Mouse (Mus musculus) neural tube, embryonic 14.5 days (tissue): Measurements from ENCODE around the gene Clec1b. TPM values are rescaled to one million over a fixed set of nuclear protein-coding genes. Genes with fewer than 3 reads are reported as not detected.

Experiments
- polyA plus RNA-seq: library from polyadenylated mRNA; unstranded; fragments of >200 nt; fragmentation: Nextera tagmentation; extraction: Ambion mirVana; gene quantifications from 2 replicates; pipeline ENCODE4 v1.2.1, GENCODE M21; 2014

The Clec1b gene
- polyA plus RNA-seq, 1 experiment from 2014 or later: 0.88 TPM

Other genes with a start within 250 kb of the Clec1b start
- 0.30 TPM in 1 of 2 replicates, not detected in the other for gene Clec2d, start 216.7 kb upstream of the Clec1b start, polyA plus RNA-seq
- not detected in 2 replicates for gene Cd69, start 121.9 kb upstream of the Clec1b start, polyA plus RNA-seq
- gene 4922502D21Rik, start 65.5 kb upstream of the Clec1b start, polyA plus RNA-seq: not detected in 2 replicates
- 0.48 and 0.55 TPM in 2 replicates for gene Clec12a, start 54.6 kb upstream of the Clec1b start, polyA plus RNA-seq
- gene Clec12b, start 11.4 kb upstream of the Clec1b start, polyA plus RNA-seq: 0.17 and 0.27 TPM in 2 replicates
- gene Clec9a, start 11.6 kb downstream of the Clec1b start, polyA plus RNA-seq: 0.10 and 0.17 TPM in 2 replicates
- 0.87 and 1.6 TPM in 2 replicates for gene Clec1a, start 54.7 kb downstream of the Clec1b start, polyA plus RNA-seq
- gene Olr1, start 109.9 kb downstream of the Clec1b start, polyA plus RNA-seq: not detected in 2 replicates
- 0.33 TPM in 1 of 2 replicates, not detected in the other for gene Tmem52b, start 115.3 kb downstream of the Clec1b start, polyA plus RNA-seq
- gene Gabarapl1, start 135.9 kb downstream of the Clec1b start, polyA plus RNA-seq: 60.2 and 60.6 TPM in 2 replicates
- not detected in 2 replicates for gene Klre1, start 180.6 kb downstream of the Clec1b start, polyA plus RNA-seq
- gene Klrd1, start 194.5 kb downstream of the Clec1b start, polyA plus RNA-seq: not detected in 2 replicates
- gene Klrk1, start 226.6 kb downstream of the Clec1b start, polyA plus RNA-seq: 0.19 and 0.43 TPM in 2 replicates
- not detected in 2 replicates for gene Klrc3, start 246.0 kb downstream of the Clec1b start, polyA plus RNA-seq